Mouse (Mus musculus) kidney, adult 9 months (tissue): ENCODE results near the gene Acad11.

ENCODE experiments used
- DNase-seq: peaks from one replicate; pipeline ENCODE4 v3.0.0; 2022

Acad11 gene

GRCm38 (mm10) chr9:104085730-104086429, 22.7 kb downstream of the Acad11 start:
- no peak for DNase-seq

DNA sequence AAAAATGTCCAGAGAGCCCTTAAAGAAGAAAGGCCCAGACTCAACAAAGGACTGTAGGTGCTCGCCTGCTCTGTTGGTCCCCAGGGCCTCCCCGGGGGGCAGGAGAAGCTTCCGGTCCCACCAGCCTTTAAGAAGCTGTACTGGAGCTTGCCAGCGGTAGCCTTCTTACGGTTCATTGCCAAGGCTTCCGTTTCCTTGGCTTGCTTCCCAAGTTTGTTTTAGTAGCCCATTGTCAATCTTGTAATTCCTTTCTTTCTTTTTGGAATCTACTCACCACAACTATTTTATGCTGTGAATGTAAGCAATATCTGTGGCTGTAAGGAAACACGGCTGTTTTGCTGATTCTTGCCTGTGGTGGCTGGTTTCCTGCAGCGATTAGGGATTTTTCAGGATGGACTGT, 25.4 kb downstream of the Acad11 start:
- peak; percentile 37 for DNase-seq

- DNase-seq = no peak
These were observed 29.8 kb downstream of the Acad11 start for GRCm38 (mm10) chr9:104092945-104093344.

- no peak for DNase-seq
These were observed 35.1 kb downstream of the Acad11 start for GRCm38 (mm10) chr9:104098256-104098655.

- DNase-seq = no peak
These were observed 35.9 kb downstream of the Acad11 start for GRCm38 (mm10) chr9:104099060-104099459.

GRCm38 (mm10) chr9:104100822-104101221, 37.6 kb downstream of the Acad11 start:
- peak; percentile 43 for DNase-seq

GRCm38 (mm10) chr9:104101458-104101857, 38.3 kb downstream of the Acad11 start:
- DNase-seq = no peak

GRCm38 (mm10) chr9:104102301-104102700, 39.1 kb downstream of the Acad11 start:
- no peak for DNase-seq

DNA sequence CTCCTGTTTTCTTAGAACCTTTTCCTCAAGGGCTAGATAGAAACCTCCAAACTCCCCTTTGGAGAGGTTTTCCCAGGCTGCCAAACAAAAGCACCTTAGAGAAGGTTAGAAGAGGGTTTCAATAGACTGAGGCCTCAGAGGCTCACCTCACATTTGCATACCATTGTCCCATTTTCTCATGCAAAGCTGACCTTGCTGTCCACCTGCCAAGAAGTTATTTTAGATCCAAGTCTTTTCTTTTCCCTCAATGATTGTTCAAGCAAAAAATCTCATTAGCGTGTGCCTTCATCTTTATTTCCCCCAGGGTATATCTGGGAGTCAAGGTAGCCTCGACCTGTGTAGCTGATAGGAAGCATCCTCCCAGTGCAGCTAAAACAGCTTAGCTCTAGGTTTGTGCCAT, 39.7 kb downstream of the Acad11 start:
- DNase-seq = no peak

DNA sequence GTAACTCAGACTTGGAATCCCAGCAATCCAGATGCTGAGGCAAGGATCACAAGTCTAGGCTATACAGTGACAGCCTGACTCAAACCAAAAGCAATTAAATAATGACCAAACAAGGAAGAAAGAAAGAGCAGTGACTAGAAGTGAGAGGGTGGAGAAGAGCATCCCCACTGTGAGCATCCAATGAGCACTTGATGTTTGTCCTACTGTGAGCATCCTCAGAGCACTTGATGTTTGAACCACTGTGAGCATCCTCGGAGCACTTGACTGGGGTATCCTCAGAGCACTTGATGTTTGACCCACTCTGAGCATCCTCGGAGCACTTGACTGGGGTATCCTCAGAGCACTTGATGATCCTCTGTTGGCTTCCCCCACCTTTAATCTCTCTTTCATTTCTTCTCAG, 41.8 kb downstream of the Acad11 start:
- no peak for DNase-seq

- no peak for DNase-seq
These were observed 43.8 kb downstream of the Acad11 start for GRCm38 (mm10) chr9:104106930-104107329.

DNA sequence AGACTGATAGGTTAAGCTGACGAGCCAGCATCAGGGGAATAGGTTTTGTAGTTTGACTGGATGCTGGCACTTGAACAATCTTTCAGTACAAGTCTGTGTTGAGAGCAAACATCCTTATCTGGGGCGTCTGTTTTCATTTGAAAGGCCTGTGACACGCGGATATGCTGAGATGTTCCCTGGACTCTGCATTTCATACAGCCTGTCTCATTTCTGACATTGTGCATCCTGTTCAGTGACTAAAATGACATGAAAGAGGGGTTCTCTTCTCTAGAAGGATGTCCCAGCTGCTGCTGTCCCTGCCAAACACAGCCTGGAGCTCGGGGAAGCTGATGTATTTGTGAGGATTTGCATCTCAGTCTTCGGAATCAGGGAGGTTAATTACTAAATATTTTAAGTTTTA, 44.3 kb downstream of the Acad11 start:
- DNase-seq = no peak

DNA sequence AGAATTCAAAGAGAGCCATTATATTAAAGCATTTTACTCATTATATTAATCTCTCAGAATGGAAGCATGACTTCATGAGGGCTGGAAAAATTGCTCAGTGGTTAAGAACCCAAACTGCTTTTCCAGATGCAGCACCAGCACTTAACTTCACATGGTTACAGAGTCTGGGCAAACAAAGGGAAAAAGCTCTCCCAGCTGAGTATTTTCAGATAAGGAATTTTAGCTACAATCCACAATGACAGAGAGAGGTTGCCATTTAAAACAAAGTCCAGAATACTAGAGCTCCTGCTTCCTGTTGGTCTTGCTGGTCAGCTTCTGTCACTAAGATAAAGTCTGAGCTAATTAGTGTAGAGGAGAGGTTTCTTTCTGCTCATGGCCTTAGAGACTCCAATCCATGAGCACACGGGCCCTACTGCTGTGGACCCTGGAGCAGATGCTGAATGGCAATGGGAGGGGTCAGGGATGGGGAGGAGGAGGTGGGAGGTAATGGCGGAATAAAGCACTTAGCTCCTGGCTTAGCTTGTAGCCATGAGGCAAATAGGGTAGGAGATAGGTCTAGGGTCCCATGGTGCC, 45.5 kb downstream of the Acad11 start:
- no peak for DNase-seq

DNA sequence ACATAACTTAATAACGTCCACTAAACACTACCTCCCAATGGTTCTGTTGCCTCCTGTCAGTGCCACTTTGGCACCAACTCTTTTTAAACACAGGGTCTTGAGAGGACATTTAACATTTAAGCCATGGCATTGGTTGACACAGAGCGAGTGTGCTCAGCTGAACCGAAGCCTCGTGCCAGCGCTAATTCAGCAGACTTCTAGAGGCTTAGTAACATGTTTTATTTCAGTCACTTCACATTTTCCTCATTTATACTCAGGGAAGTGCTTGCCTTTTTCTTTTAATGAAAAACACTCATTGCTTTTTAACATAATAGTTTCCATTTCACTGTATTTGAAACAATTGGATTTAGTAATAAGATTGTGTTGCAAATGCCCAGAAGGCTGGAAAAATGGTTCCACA, 46.0 kb downstream of the Acad11 start:
- no peak for DNase-seq

- DNase-seq = no peak
These were observed 59.9 kb downstream of the Acad11 start for GRCm38 (mm10) chr9:104123101-104123500.

DNA sequence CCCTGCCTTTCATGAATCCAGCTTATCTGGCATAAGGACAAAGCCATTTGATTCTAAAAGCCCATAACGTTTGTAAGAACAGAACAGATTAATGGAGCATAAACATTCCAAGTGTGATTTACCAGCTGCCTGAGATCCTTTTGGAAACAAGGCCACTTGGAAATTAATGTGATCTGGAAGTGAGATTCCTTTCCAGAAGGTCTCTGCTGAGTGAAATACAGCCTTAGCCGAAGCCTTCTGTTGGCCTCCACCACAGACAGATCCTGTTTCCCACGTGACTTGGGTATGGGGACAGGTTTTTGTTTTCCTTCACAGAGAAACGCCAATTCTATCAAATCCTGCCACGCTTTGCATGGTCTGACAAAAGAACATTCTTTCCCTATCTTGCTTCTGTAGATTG, 60.4 kb downstream of the Acad11 start:
- peak; percentile 17 for DNase-seq

GRCm38 (mm10) chr9:104126833-104127232, 63.7 kb downstream of the Acad11 start, which contains the start of gene Ackr4:
Gene Ackr4 (minus strand): TSS chr9:104126933.
- DNase-seq = no peak

GRCm38 (mm10) chr9:104128110-104128509, 64.9 kb downstream of the Acad11 start:
- no peak for DNase-seq

DNA sequence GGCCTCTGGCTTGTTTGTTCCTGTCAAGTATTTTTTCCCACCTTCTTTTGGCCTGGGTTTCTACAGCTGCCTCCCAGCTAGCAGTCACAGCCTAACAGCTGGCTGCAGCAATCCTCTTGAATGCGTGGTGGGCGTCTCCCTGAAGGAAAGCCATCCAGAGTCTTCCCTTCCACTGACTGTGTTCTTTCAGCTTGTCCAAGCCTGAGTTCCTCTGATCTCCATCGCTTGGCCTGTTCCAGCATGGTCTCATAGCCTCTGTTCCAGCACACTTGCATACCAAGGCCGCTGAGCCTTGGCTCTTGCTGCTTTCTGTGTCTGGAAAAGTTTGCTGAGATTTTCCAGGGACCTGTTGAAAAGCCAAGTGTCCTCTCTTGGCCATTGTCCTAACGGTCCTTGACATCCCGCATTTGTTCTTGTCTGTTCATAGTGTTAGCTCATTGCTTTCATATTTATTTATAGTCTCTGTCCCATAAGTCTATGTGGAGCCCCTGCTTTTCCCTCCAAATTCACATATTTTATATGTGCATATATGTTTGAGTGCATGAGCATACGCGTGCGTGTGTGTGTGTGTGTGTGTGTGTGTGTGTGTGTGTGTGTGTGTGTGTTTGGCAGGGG, 67.1 kb downstream of the Acad11 start:
- no peak for DNase-seq

- no peak for DNase-seq
These were observed 77.2 kb downstream of the Acad11 start for GRCm38 (mm10) chr9:104140351-104140750.

GRCm38 (mm10) chr9:104142805-104143204, 79.6 kb downstream of the Acad11 start:
- DNase-seq = no peak

DNA sequence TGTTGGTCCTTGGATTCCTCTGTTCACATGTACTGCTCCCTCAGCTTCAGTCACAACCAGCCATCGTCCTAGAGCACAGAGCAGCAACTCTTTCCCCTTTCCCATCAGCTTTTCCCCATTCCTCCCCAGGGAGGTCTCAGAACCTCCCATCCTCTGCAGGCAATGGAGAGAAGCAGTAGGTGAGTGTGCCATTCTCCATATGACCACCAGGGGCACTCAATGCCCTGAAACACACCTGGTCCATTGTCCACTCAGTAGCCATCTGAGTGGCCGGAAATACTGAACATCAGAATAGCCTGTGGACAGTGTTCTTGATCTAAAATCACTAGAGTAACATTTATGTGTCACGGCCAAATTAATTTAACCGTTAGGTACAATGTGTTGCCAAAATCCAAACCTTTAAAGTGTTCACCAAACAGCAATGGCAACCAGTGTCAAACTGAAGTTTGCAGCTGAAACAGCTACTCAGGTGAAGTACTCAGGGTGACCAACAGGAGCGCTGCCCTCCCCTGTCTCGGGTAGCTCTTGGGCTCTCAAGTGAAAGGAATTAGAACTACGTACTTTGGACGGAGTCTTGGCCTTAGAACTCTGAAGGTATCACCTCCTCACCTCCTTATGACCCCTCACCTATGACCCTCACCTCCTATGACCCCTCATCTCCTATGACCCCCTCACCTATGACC, 81.3 kb downstream of the Acad11 start:
- peak; percentile 22 for DNase-seq

DNA sequence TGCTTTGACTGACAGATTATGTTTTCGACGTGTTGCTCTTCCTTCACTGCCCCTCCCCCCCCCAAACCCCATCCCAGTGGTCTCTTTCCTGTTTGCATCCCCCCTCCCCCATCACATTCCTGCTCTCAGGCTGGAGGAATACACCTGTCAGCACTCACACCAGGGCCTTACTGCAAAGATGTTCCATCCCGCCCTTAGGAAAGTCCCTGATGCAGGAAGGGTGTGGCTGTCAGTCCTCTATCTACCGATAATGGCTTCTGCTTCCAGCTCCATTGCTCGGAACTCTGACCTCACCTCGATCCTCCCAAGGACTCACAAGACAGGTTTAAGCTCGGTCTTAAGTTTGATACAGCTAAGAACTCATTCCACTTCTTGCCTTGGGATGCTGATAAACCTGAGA, 83.5 kb downstream of the Acad11 start:
- no peak for DNase-seq

GRCm38 (mm10) chr9:104148969-104149368, 85.8 kb downstream of the Acad11 start:
- no peak for DNase-seq
